Mouse (Mus musculus) thymus, adult 2 months (tissue): ENCODE results near the gene Slc25a42. TPM values are rescaled to one million over a fixed set of nuclear protein-coding genes. Genes with fewer than 3 reads are reported as not detected.
A peak's percentile ranks its signal among the peaks of the same experiment; 100 is the strongest.
"Not testable (repeated sequence)": the region's sequence is repeated elsewhere in the genome, so short reads cannot be mapped to it uniquely, and the experiment has no call there.

Experiments used
- DNase-seq: peaks from one replicate; pipeline ENCODE4 v3.0.0; 2021
- H3K27ac ChIP-seq: fragments of 200-500 bp; 2 replicates; pipeline ENCODE4 v1.5.1; 2012; ENCODE audit warnings: low read length, control low read depth; ENCODE audit not compliant: control insufficient read depth, insufficient read depth
- H3K27me3 ChIP-seq: fragments of 200-500 bp; 2 replicates; pipeline ENCODE4 v1.6.1; 2012; ENCODE audit warnings: mild to moderate bottlenecking, low read length, moderate library complexity, mixed read lengths; ENCODE audit not compliant: control insufficient read depth, insufficient read depth
- H3K36me3 ChIP-seq: fragments of 200-500 bp; 2 replicates; pipeline ENCODE4 v1.6.1; 2012; ENCODE audit warnings: mild to moderate bottlenecking, low read length, moderate library complexity; ENCODE audit not compliant: control insufficient read depth, insufficient read depth
- H3K4me1 ChIP-seq: fragments of 200-500 bp; replicated peaks from 2 replicates; pipeline ENCODE4 v1.6.1; 2012; ENCODE audit warnings: low read length; ENCODE audit not compliant: control insufficient read depth, insufficient read depth
- H3K4me3 ChIP-seq: fragments of 200-500 bp; 2 replicates; pipeline ENCODE4 v1.5.1; 2012; ENCODE audit warnings: mild to moderate bottlenecking, low read length, control low read depth, moderate library complexity; ENCODE audit not compliant: control insufficient read depth, insufficient read depth
- CTCF ChIP-seq: fragments of 200-500 bp; IDR thresholded peaks from 2 replicates; pipeline ENCODE4 v1.5.1; 2012; ENCODE audit warnings: mild to moderate bottlenecking, control low read depth, low read length, moderate library complexity, borderline replicate concordance; ENCODE audit not compliant: control insufficient read depth, poor library complexity, insufficient read depth; ENCODE audit errors: extremely low read depth
- POLR2A ChIP-seq: fragments of 200-500 bp; IDR thresholded peaks from 2 replicates; pipeline ENCODE4 v1.6.1; 2012; ENCODE audit warnings: mild to moderate bottlenecking, low read length, control low read depth, moderate library complexity; ENCODE audit not compliant: control insufficient read depth, poor library complexity, insufficient read depth; ENCODE audit errors: extremely low read depth
- WGBS: fragments of 180-500 bp; shearing (Covaris S2); methylation state at CpG from one replicate; pipeline ENCODE4 v1.1.7; 2018; 5-methylcytosine and 5-hydroxymethylcytosine counted together
- polyA plus RNA-seq: library from polyadenylated mRNA; depleted of rRNA; stranded (reverse); fragments of >200 nt; gene quantifications from 2 replicates; pipeline ENCODE4 v1.2.3, GENCODE M21; 2012

The Slc25a42 gene
- polyA plus RNA-seq, 1 experiment, result 66.6 TPM

DNA sequence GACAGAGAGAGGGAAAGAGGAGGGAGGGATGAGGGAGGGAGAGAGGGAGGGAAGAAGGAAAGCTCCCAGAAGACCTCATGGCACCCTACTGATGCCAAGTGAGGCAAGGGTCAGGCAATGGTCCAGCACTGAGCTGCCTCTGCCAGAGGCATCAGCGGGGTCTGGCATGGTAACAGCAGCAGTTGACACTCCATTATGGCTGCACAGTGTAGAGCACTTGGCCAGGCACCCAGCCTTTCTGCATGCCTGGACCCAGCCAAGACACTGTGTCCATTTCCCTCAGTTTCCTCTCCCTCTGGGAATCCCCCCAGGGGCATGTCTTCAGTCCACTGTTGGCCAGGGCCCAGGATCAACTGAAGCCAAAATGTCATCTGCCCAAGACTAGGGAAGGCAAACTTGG lies 4.5 kb upstream of the Slc25a42 start:
- 100% methylated on average over 1 of the region's 1 CpGs for WGBS
- H3K36me3 ChIP-seq, result no peaks in the 10 kb centered on the region
- no peak overlapping the region for H3K4me3 ChIP-seq
- DNase-seq, result no peak
- H3K4me1 ChIP-seq, result no peaks in the 10 kb centered on the region; the same call in 1 of the 2 replicates
- H3K27me3 ChIP-seq, result no peaks in the 10 kb centered on the region
- no peak for TF ChIP-seq POLR2A
- no peak for TF ChIP-seq CTCF
- H3K27ac ChIP-seq, result no peak overlapping the region

DNA sequence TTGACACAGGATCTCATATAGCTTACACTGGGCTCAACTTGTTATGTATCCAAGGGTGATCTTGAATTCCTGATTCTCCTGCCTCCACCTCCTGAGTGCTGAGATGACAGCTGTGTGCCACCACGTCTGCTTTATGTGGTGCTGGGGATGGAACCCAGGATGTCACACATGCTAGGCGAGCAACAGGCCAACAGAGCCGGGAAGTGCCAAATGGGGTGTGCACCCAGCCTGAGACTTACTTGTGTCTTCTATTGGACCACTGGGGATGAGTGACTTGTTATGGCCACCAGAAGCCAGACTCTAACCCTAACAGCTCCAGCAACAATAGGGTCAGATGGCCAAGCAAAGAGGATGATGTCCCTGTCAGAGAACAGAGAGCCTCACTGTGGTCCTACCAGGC lies 4.1 kb upstream of the Slc25a42 start:
- H3K36me3 ChIP-seq, H3K4me3 ChIP-seq, DNase-seq, H3K4me1 ChIP-seq, H3K27me3 ChIP-seq, H3K27ac ChIP-seq: not testable (repeated sequence)
- 96% methylated on average over 3 of the region's 3 CpGs for WGBS

DNA sequence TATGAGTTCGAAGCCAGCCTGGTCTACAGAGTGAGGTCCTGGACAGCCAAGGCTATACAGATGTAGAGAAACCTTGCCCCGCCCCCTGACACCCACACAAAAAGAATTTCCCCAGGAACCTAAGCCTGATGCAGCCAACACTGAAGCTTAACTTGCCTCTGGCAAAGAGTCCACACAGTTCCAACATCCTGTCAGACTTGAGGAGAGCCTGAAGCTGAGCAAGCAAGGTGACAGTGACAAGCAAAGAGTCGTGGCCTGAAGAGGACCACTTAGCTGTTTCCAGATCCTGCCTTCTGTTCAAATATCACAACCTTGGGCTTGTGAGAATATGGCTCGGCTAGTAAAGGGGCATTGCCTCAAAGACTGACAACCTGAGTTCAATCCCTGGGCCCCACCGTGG lies 3.0 kb upstream of the Slc25a42 start:
- TF ChIP-seq POLR2A (no peak), CTCF (no peak)
- DNase-seq, result no peak
- no peaks in the 10 kb centered on the region; the same call in 1 of the 2 replicates for H3K4me1 ChIP-seq
- H3K4me3 ChIP-seq, result no peak overlapping the region
- H3K27me3 ChIP-seq, result no peaks in the 10 kb centered on the region
- no peak overlapping the region for H3K27ac ChIP-seq
- no peaks in the 10 kb centered on the region for H3K36me3 ChIP-seq
- 87% methylated on average over 5 of the region's 5 CpGs for WGBS

DNA sequence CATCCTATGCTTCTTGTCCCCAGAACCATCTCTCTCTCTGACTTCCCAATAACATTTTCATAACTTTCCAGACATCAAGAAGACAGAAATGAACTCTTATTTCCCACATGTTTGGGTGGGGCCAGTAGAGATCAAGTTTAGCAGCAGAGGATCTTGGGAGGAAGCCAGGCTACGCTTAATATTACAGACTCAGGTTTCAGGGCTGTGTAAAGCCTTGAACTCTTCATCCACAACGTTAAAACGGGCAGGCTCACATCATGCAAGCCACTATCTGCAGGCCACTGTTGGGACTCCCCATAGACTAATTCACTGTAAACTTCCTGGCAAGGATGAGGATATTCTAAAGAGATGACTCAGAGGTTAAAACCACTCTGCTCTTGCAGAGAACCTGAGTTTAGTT lies 2.3 kb upstream of the Slc25a42 start:
- DNase-seq, result no peak
- no peaks in the 10 kb centered on the region for H3K27me3 ChIP-seq
- no peak for TF ChIP-seq POLR2A
- no peak for TF ChIP-seq CTCF
- H3K36me3 ChIP-seq, result no peaks in the 10 kb centered on the region
- H3K4me3 ChIP-seq, result no peak overlapping the region
- WGBS, result 93% methylated on average over 3 of the region's 3 CpGs
- H3K4me1 ChIP-seq, result no peaks in the 10 kb centered on the region; the same call in 1 of the 2 replicates
- no peak overlapping the region for H3K27ac ChIP-seq

DNA sequence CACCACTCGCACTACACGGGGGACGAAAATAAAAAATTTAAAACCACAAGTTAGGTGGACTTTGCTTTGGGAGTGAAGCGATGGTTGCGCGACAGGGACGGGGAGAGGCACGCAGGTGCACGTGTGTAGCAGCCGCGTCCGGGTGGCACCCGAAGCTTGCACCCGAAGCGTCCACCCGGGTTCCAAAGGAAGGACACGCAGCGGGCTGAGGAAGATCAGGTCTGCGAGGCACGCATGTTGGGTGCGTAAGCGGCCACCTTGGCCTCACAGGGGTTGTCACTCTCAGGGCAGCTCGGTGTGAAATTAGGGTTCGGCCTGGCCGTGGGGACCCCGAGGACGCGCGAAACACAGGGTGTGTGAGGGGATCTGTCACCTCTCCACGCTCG lies 386 bp downstream of the Slc25a42 start:
- WGBS, result under 1% methylated on average over 31 of the region's 31 CpGs
- peak overlapping the region; percentile 72 for H3K4me3 ChIP-seq
- no peak for TF ChIP-seq POLR2A
- TF ChIP-seq CTCF, result no peak
- no peak for DNase-seq
- no peaks in the 10 kb centered on the region for H3K27me3 ChIP-seq
- 0 out of 2 replicates have a peak overlapping the region, but pooled peaks have one; percentile 11 for H3K27ac ChIP-seq
- H3K4me1 ChIP-seq, result no peaks in the 10 kb centered on the region; the same call in 1 of the 2 replicates
- H3K36me3 ChIP-seq, result no peaks in the 10 kb centered on the region

DNA sequence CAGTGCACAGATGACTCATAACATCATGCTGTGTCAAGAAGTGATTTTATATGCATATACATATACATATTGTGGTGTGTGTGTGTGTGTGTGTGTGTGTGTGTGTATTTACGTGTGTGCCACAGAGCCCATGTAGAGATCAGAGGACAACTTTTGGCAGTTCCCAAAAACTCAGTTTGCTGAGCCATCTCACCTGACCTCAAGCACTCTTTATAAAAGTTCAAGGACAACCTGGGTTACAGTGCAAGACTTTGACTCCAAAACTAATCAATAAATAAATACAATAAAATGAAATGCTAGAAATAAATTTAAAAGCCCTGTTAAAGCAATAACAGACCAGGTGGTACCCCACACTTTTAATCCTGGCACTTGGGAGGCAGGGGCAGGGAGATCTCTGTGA lies 830 bp downstream of the Slc25a42 start:
- H3K36me3 ChIP-seq, result no peaks in the 10 kb centered on the region
- TF ChIP-seq CTCF, result no peak
- no peak for TF ChIP-seq POLR2A
- no peaks in the 10 kb centered on the region; the same call in 1 of the 2 replicates for H3K4me1 ChIP-seq
- H3K4me3 ChIP-seq, result peak overlapping the region; percentile 72
- 59% methylated on average over 1 of the region's 1 CpGs for WGBS
- H3K27ac ChIP-seq, result no peak overlapping the region
- no peaks in the 10 kb centered on the region for H3K27me3 ChIP-seq
- no peak for DNase-seq

DNA sequence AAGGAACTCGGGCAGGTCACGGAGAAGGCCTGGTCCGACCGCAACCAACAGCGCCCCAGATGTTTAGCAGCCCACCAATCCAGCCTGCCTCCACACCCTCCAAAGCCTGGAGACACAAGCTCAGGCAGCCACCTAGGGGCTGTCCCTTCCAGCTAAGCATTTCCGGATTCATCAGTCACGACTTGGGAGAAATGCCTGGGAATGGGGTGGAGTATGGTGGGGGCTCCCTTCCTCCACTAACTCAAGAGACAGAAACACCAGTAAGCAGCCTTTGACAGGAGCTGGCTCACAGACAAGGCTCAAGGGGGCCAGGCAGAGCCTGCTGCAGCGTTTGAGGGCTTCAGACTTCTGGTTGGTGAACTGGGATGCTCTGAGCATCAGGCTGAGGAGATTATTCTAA lies 1.6 kb downstream of the Slc25a42 start:
- no peaks in the 10 kb centered on the region for H3K27me3 ChIP-seq
- no peak overlapping the region for H3K27ac ChIP-seq
- H3K36me3 ChIP-seq, result no peaks in the 10 kb centered on the region
- no peak for DNase-seq
- H3K4me3 ChIP-seq, result no peak overlapping the region
- 83% methylated on average over 8 of the region's 8 CpGs for WGBS
- no peaks in the 10 kb centered on the region; the same call in 1 of the 2 replicates for H3K4me1 ChIP-seq
- TF ChIP-seq CTCF (no peak), POLR2A (no peak)
